Mouse (Mus musculus) v-Abl transformed pro-B cells (cell line): ENCODE results near the gene Lrrc75b.
"Not testable (repeated sequence)": the region's sequence is repeated elsewhere in the genome, so short reads cannot be mapped to it uniquely, and the experiment has no call there.

Source experiments
- in situ Hi-C, 2 experiments: fragments of 400-800 bp; cut with MboI; formaldehyde crosslinking; loops; one replicate each; pipeline ENCODE4 v1.15.1; 2025; ENCODE audit not compliant: unreplicated experiment in 2 of 2

Gene Lrrc75b

GRCm38 (mm10) chr10:75505928-75506327 is 54.2 kb downstream of the Lrrc75b start:
- in situ Hi-C loops = not testable (repeated sequence)

- in situ Hi-C loops = no loop called here
These were observed 55.0 kb downstream of the Lrrc75b start for GRCm38 (mm10) chr10:75505130-75505495.

- in situ Hi-C loops = no loop called here
These were observed 55.6 kb downstream of the Lrrc75b start for GRCm38 (mm10) chr10:75504234-75505129.

GRCm38 (mm10) chr10:75503692-75504091 is 56.4 kb downstream of the Lrrc75b start:
- in situ Hi-C loops = no loop called here

GRCm38 (mm10) chr10:75501641-75502040 is 58.5 kb downstream of the Lrrc75b start:
- in situ Hi-C loops = no loop called here

- in situ Hi-C loops = no loop called here
These were observed 59.8 kb downstream of the Lrrc75b start for GRCm38 (mm10) chr10:75500345-75500744.
